Comparison of ENCODE assay signal across 8 mouse cellular contexts in genomic region chr11:96003969-96004792, GRCm38 (mm10). TPM values are rescaled to one million over a fixed set of nuclear protein-coding genes. Genes with fewer than 3 reads are reported as not detected.
A peak's percentile ranks its signal among the peaks of the same experiment; 100 is the strongest.
DNase-seq lines count a peak whose midpoint lies in the region; ATAC-seq and TF ChIP-seq lines count a peak whose summit lies in the region.

No protein-coding gene starts in this region.

- peaks cover 27% of the 10 kb centered on the region for H3K4me1 ChIP-seq in heart, embryonic 10.5 days
- H3K4me1 ChIP-seq in bone marrow macrophage, adult 2 months (ENCODE audit: control insufficient read depth, insufficient read depth, low read length) = no peaks in the 10 kb centered on the region
- H3K4me1 ChIP-seq in hindbrain, embryonic 11.5 days (replicated peaks; ENCODE audit: control insufficient read depth, insufficient read depth, low read length) = peaks cover 6% of the 10 kb centered on the region
- peaks cover 45% of the 10 kb centered on the region for H3K4me1 ChIP-seq in midbrain, embryonic 13.5 days (replicated peaks)

- H3K9ac ChIP-seq in hindbrain, embryonic 11.5 days (ENCODE audit: low read depth, low read length) = peak overlapping the region; percentile 99
- H3K9ac ChIP-seq in midbrain, embryonic 13.5 days (replicated peaks) = peak overlapping the region; percentile 91

- no peaks in the 10 kb centered on the region for H3K9me3 ChIP-seq in heart, embryonic 10.5 days
- H3K9me3 ChIP-seq in hindbrain, embryonic 11.5 days (ENCODE audit: control insufficient read depth, low read length) = no peaks in the 10 kb centered on the region
- no peaks in the 10 kb centered on the region for H3K9me3 ChIP-seq in midbrain, embryonic 13.5 days

- DNase-seq in heart, embryonic 10.5 days (ENCODE audit: low spot score) = no peak
- DNase-seq in heart, postnatal 4 days = no peak
- peak; percentile 54 for DNase-seq in hindbrain, embryonic 11.5 days (ENCODE audit: low spot score)
- DNase-seq in left cerebral cortex, postnatal 14 days (ENCODE audit: low spot score in 2 of 2) = no peak
- no peak for DNase-seq in urinary bladder, postnatal 4 days (ENCODE audit: low spot score in 2 of 2)
- DNase-seq in urinary bladder, adult 18-20 months (ENCODE audit: low spot score in 2 of 2) = no peak

- H3K27me3 ChIP-seq in heart, embryonic 10.5 days (ENCODE audit: insufficient read depth, poor library complexity, severe bottlenecking) = no peaks in the 10 kb centered on the region
- no peaks in the 10 kb centered on the region for H3K27me3 ChIP-seq in hindbrain, embryonic 11.5 days (ENCODE audit: control insufficient read depth, insufficient read depth, low read length)
- no peaks in the 10 kb centered on the region for H3K27me3 ChIP-seq in midbrain, embryonic 13.5 days

- under 1% methylated on average over 32 of the region's 32 CpGs for WGBS in heart, embryonic 10.5 days
- WGBS in hindbrain, embryonic 11.5 days = 0% methylated on average over 32 of the region's 32 CpGs
- WGBS in midbrain, embryonic 13.5 days = under 1% methylated on average over 31 of the region's 32 CpGs

- H3K27ac ChIP-seq in heart, embryonic 10.5 days = peak overlapping the region; percentile 98
- H3K27ac ChIP-seq in bone marrow macrophage, adult 2 months (ENCODE audit: insufficient read depth, low read depth, low read length) = no peak overlapping the region
- H3K27ac ChIP-seq in hindbrain, embryonic 11.5 days (ENCODE audit: low read depth, low read length) = peak overlapping the region; percentile 99
- peak overlapping the region; percentile 98 for H3K27ac ChIP-seq in midbrain, embryonic 13.5 days

- H3K4me3 ChIP-seq in heart, embryonic 10.5 days = peak overlapping the region; percentile 99
- peak overlapping the region; percentile 37 for H3K4me3 ChIP-seq in bone marrow macrophage, adult 2 months (ENCODE audit: insufficient read depth, low read length)
- H3K4me3 ChIP-seq in hindbrain, embryonic 11.5 days (ENCODE audit: low read depth, low read length) = peak overlapping the region; percentile 97
- peak overlapping the region; percentile 88 for H3K4me3 ChIP-seq in midbrain, embryonic 13.5 days (replicated peaks)

- peak overlapping the region; percentile 88 for H3K4me2 ChIP-seq in hindbrain, embryonic 11.5 days (replicated peaks; ENCODE audit: low read depth, low read length)
- peak overlapping the region; percentile 80 for H3K4me2 ChIP-seq in midbrain, embryonic 13.5 days (replicated peaks)

- intact Hi-C loops in left cerebral cortex, postnatal 14 days (cut with DNase I) = loop anchor here (5.0 to 10.0 kb wide), 3 partner anchors 253 to 859 kb away; partner anchors contain the start of gene Dlx4

- 0 out of 2 replicates have a peak, but pooled peaks cover 5% of the 10 kb centered on the region for H3K36me3 ChIP-seq in heart, embryonic 10.5 days
- H3K36me3 ChIP-seq in hindbrain, embryonic 11.5 days (ENCODE audit: control insufficient read depth, insufficient read depth, low read length) = no peaks in the 10 kb centered on the region
- no peaks in the 10 kb centered on the region for H3K36me3 ChIP-seq in midbrain, embryonic 13.5 days

- ATAC-seq in hindbrain, embryonic 11.5 days (ENCODE audit: low FRiP score) = no peak
- 0 out of 2 replicates have a peak, but pooled peaks have one; percentile 7 for ATAC-seq in midbrain, embryonic 13.5 days

- TF ChIP-seq CTCF in bone marrow macrophage, adult 2 months (IDR thresholded peaks at IDR 0.05; ENCODE audit: low read depth, low read length) = no peak

- TF ChIP-seq POLR2A in bone marrow macrophage, adult 2 months (IDR thresholded peaks at IDR 0.05; ENCODE audit: borderline replicate concordance, low read depth, low read length) = no peak

RNA-seq across cellular contexts. Expression of gene Igf2bp1, which starts 1.6 kb away (rescaled TPM):
- 88.7 and 107 TPM in 2 replicates for polyA plus RNA-seq in heart, embryonic 10.5 days (2016; fragmentation: Nextera tagmentation; extraction: Ambion mirVana)
- total RNA-seq in heart, postnatal 4 days (2021) = 10 to 100 TPM in 1 of 2 experiments, 1 to 10 TPM in 1; 6.3 to 10.6 TPM
- polyA plus RNA-seq in bone marrow macrophage, adult 2 months (2012; ENCODE audit: insufficient read depth, insufficient read length, missing spikeins) = not detected in 2 replicates
- 80.6 and 83.9 TPM in 2 replicates for polyA plus RNA-seq in hindbrain, embryonic 11.5 days (2014; fragmentation: Nextera tagmentation; extraction: Ambion mirVana)
- polyA plus RNA-seq in midbrain, embryonic 13.5 days (2015; fragmentation: Nextera tagmentation; extraction: Ambion mirVana) = 40.2 and 40.6 TPM in 2 replicates
- under 1 TPM; 0.17 to 0.31 TPM for total RNA-seq in left cerebral cortex, postnatal 14 days (2021)

RNA-seq across cellular contexts. Expression of gene Gip, which starts 20.2 kb away (rescaled TPM):
- not detected in 2 replicates for polyA plus RNA-seq in heart, embryonic 10.5 days (2016; fragmentation: Nextera tagmentation; extraction: Ambion mirVana)
- not detected for total RNA-seq in heart, postnatal 4 days (2021)
- polyA plus RNA-seq in bone marrow macrophage, adult 2 months (2012; ENCODE audit: insufficient read depth, insufficient read length, missing spikeins) = not detected in 2 replicates
- polyA plus RNA-seq in hindbrain, embryonic 11.5 days (2014; fragmentation: Nextera tagmentation; extraction: Ambion mirVana) = not detected in 2 replicates
- not detected in 2 replicates for polyA plus RNA-seq in midbrain, embryonic 13.5 days (2015; fragmentation: Nextera tagmentation; extraction: Ambion mirVana)
- not detected for total RNA-seq in left cerebral cortex, postnatal 14 days (2021)

RNA-seq across cellular contexts. Expression of gene Snf8, which starts 30.5 kb away (rescaled TPM):
- polyA plus RNA-seq in heart, embryonic 10.5 days (2016; fragmentation: Nextera tagmentation; extraction: Ambion mirVana) = 88.3 and 102 TPM in 2 replicates
- total RNA-seq in heart, postnatal 4 days (2021) = 10 to 100 TPM; 60.9 to 62.7 TPM
- polyA plus RNA-seq in bone marrow macrophage, adult 2 months (2012; ENCODE audit: insufficient read depth, insufficient read length, missing spikeins) = 81.3 and 91.8 TPM in 2 replicates
- 47.3 and 48.8 TPM in 2 replicates for polyA plus RNA-seq in hindbrain, embryonic 11.5 days (2014; fragmentation: Nextera tagmentation; extraction: Ambion mirVana)
- 133 and 142 TPM in 2 replicates for polyA plus RNA-seq in midbrain, embryonic 13.5 days (2015; fragmentation: Nextera tagmentation; extraction: Ambion mirVana)
- total RNA-seq in left cerebral cortex, postnatal 14 days (2021) = 10 to 100 TPM; 87.6 to 90.0 TPM

Comparison
In these comparisons a context has a peak if more than half of its experiments do, and no peak if none do; other contexts are left out.
1. H3K4me3 ChIP-seq: peak in every context shown above with its lines; median percentile 99 in heart, embryonic 10.5 days; 97 in hindbrain, embryonic 11.5 days; 88 in midbrain, embryonic 13.5 days; 37 in bone marrow macrophage, adult 2 months.
2. RNA of gene Igf2bp1, which starts 1.6 kb away (polyA plus RNA-seq): 88.7 to 107 TPM in heart, embryonic 10.5 days, 80.6 to 83.9 TPM in hindbrain, embryonic 11.5 days and 40.2 to 40.6 TPM in midbrain, embryonic 13.5 days; not detected in bone marrow macrophage, adult 2 months; every median in the first group is over 10 times any median in the second.